Mouse (Mus musculus): ENCODE data around the gene 2900026A02Rik. TPM values are rescaled to one million over a fixed set of nuclear protein-coding genes. Genes with fewer than 3 reads are reported as not detected.
A peak's percentile ranks its signal among the peaks of the same experiment; 100 is the strongest.

2900026A02Rik gene
- 12.3 and 15.9 TPM in 2 replicates for total RNA-seq (2012; rRNA removed)

- Histone ChIP-seq H3K27ac (ENCODE audit: insufficient read depth, low read depth, low read length, poor library complexity, severe bottlenecking) (no peak within 1 kb of the TSS), H3K9ac (ENCODE audit: insufficient read depth, low read depth, low read length, poor library complexity, severe bottlenecking) (peak within 1 kb of the TSS; percentile 79), H3K4me1 (ENCODE audit: control insufficient read depth in 2 of 2, insufficient read depth in 2 of 2, low read length in 2 of 2, poor library complexity in 1 of 2) (peaks cover 0 to 13% of the 10 kb centered on the region in 2 experiments; a peak in 2 of 4 replicates), H3K9me3 (ENCODE audit: control insufficient read depth, insufficient read depth, low read depth, low read length) (no peaks in the 10 kb centered on the region), H3K4me3 (ENCODE audit: insufficient read depth in 1 of 2, low read depth in 1 of 2, low read length in 2 of 2, poor library complexity in 1 of 2, severe bottlenecking in 1 of 2) (peak within 1 kb of the TSS; percentile 63 to 91), H3K36me3 (ENCODE audit: control insufficient read depth, insufficient read depth, low read length, poor library complexity, severe bottlenecking) (no peaks in the 10 kb centered on the region)
- TF ChIP-seq CHD2 (IDR thresholded peaks at IDR 0.05; ENCODE audit: low read depth, low read length) (peak; percentile 32; the same call in 1 of the 2 replicates), ZC3H11A (IDR thresholded peaks at IDR 0.05; ENCODE audit: borderline replicate concordance, low read depth, low read length) (no peak)
- peak; percentile 62 for DNase-seq (ENCODE audit: low read depth, low spot score)
- in situ Hi-C loops (cut with MboI; ENCODE audit: low sequenced_read_pairs in 2 of 2, unreplicated experiment in 2 of 2), result no loop called here
Measured at GRCm38 (mm10) chr5:113221147-113221865, at the start of gene 2900026A02Rik. Gene 2900026A02Rik (minus strand): TSS chr5:113221236.

- peaks cover 6% of the 10 kb centered on the region; the same call in 1 of the 2 replicates for H3K36me3 ChIP-seq (ENCODE audit: control insufficient read depth, insufficient read depth, low read length, poor library complexity, severe bottlenecking)
- DNase-seq (ENCODE audit: low read depth, low spot score), result peak; percentile 69
- in situ Hi-C loops (cut with MboI; ENCODE audit: low sequenced_read_pairs in 2 of 2, unreplicated experiment in 2 of 2), result no loop called here
Measured at GRCm38 (mm10) chr5:113270043-113270442, 49.0 kb upstream of the 2900026A02Rik start.

GRCm38 (mm10) chr5:113268246-113268645, 47.2 kb upstream of the 2900026A02Rik start:
- Histone ChIP-seq H3K9ac (ENCODE audit: insufficient read depth, low read depth, low read length, poor library complexity, severe bottlenecking) (no peak overlapping the region), H3K27ac (ENCODE audit: insufficient read depth, low read depth, low read length, poor library complexity, severe bottlenecking) (no peak overlapping the region), H3K4me3 (ENCODE audit: insufficient read depth in 1 of 2, low read depth in 1 of 2, low read length in 2 of 2, poor library complexity in 1 of 2, severe bottlenecking in 1 of 2) (no peak overlapping the region), H3K36me3 (ENCODE audit: control insufficient read depth, insufficient read depth, low read length, poor library complexity, severe bottlenecking) (peaks cover 4% of the 10 kb centered on the region; the same call in 1 of the 2 replicates), H3K4me1 (ENCODE audit: control insufficient read depth in 2 of 2, insufficient read depth in 2 of 2, low read length in 2 of 2, poor library complexity in 1 of 2) (peaks cover 0 to 7% of the 10 kb centered on the region in 2 experiments; a peak in 1 of 4 replicates), H3K9me3 (ENCODE audit: control insufficient read depth, insufficient read depth, low read depth, low read length) (no peaks in the 10 kb centered on the region)
- no peak for DNase-seq (ENCODE audit: low read depth, low spot score)
- no peak for TF ChIP-seq ZC3H11A (IDR thresholded peaks at IDR 0.05; ENCODE audit: borderline replicate concordance, low read depth, low read length)
- no peak for TF ChIP-seq HCFC1 (IDR thresholded peaks at IDR 0.05; ENCODE audit: borderline replicate concordance, insufficient read depth, low read length)
- no peak for TF ChIP-seq ZNF384 (IDR thresholded peaks at IDR 0.05; ENCODE audit: low read depth, low read length)
- no peak for TF ChIP-seq MAFK (IDR thresholded peaks at IDR 0.05; ENCODE audit: insufficient read depth, low read depth, low read length)
- no peak for TF ChIP-seq CHD2 (IDR thresholded peaks at IDR 0.05; ENCODE audit: low read depth, low read length)
- in situ Hi-C loops (cut with MboI; ENCODE audit: low sequenced_read_pairs in 2 of 2, unreplicated experiment in 2 of 2), result no loop called here

More at GRCm38 (mm10) chr5:113270043-113270442, 49.0 kb upstream of the 2900026A02Rik start:
- H3K9me3 ChIP-seq (ENCODE audit: control insufficient read depth, insufficient read depth, low read depth, low read length), result no peaks in the 10 kb centered on the region
- TF ChIP-seq CHD2 (IDR thresholded peaks at IDR 0.05; ENCODE audit: low read depth, low read length) (no peak), MAFK (IDR thresholded peaks at IDR 0.05; ENCODE audit: insufficient read depth, low read depth, low read length) (no peak), HCFC1 (IDR thresholded peaks at IDR 0.05; ENCODE audit: borderline replicate concordance, insufficient read depth, low read length) (no peak), ZNF384 (IDR thresholded peaks at IDR 0.05; ENCODE audit: low read depth, low read length) (no peak), ZC3H11A (IDR thresholded peaks at IDR 0.05; ENCODE audit: borderline replicate concordance, low read depth, low read length) (no peak)
- H3K4me1 ChIP-seq (ENCODE audit: control insufficient read depth in 2 of 2, insufficient read depth in 2 of 2, low read length in 2 of 2, poor library complexity in 1 of 2), result peaks cover 0 to 9% of the 10 kb centered on the region in 2 experiments; a peak in 1 of 4 replicates
- H3K9ac ChIP-seq (ENCODE audit: insufficient read depth, low read depth, low read length, poor library complexity, severe bottlenecking), result no peak overlapping the region
- H3K27ac ChIP-seq (ENCODE audit: insufficient read depth, low read depth, low read length, poor library complexity, severe bottlenecking), result no peak overlapping the region
- no peak overlapping the region for H3K4me3 ChIP-seq (ENCODE audit: insufficient read depth in 1 of 2, low read depth in 1 of 2, low read length in 2 of 2, poor library complexity in 1 of 2, severe bottlenecking in 1 of 2)

GRCm38 (mm10) chr5:113265637-113266036, 44.6 kb upstream of the 2900026A02Rik start:
- Histone ChIP-seq H3K27ac (ENCODE audit: insufficient read depth, low read depth, low read length, poor library complexity, severe bottlenecking) (no peak overlapping the region), H3K4me3 (ENCODE audit: insufficient read depth in 1 of 2, low read depth in 1 of 2, low read length in 2 of 2, poor library complexity in 1 of 2, severe bottlenecking in 1 of 2) (no peak overlapping the region), H3K9ac (ENCODE audit: insufficient read depth, low read depth, low read length, poor library complexity, severe bottlenecking) (no peak overlapping the region), H3K4me1 (ENCODE audit: control insufficient read depth in 2 of 2, insufficient read depth in 2 of 2, low read length in 2 of 2, poor library complexity in 1 of 2) (peaks cover 2 to 11% of the 10 kb centered on the region in 2 experiments; a peak in 1 of 4 replicates), H3K9me3 (ENCODE audit: control insufficient read depth, insufficient read depth, low read depth, low read length) (no peaks in the 10 kb centered on the region), H3K36me3 (ENCODE audit: control insufficient read depth, insufficient read depth, low read length, poor library complexity, severe bottlenecking) (peaks cover 3% of the 10 kb centered on the region; the same call in 1 of the 2 replicates)
- peak; percentile 49 for DNase-seq (ENCODE audit: low read depth, low spot score)
- no peak for TF ChIP-seq ZNF384 (IDR thresholded peaks at IDR 0.05; ENCODE audit: low read depth, low read length)
- no peak for TF ChIP-seq CHD2 (IDR thresholded peaks at IDR 0.05; ENCODE audit: low read depth, low read length)
- TF ChIP-seq HCFC1 (IDR thresholded peaks at IDR 0.05; ENCODE audit: borderline replicate concordance, insufficient read depth, low read length), result no peak
- no peak for TF ChIP-seq ZC3H11A (IDR thresholded peaks at IDR 0.05; ENCODE audit: borderline replicate concordance, low read depth, low read length)
- no peak for TF ChIP-seq MAFK (IDR thresholded peaks at IDR 0.05; ENCODE audit: insufficient read depth, low read depth, low read length)
- in situ Hi-C loops (cut with MboI; ENCODE audit: low sequenced_read_pairs in 2 of 2, unreplicated experiment in 2 of 2), result no loop called here

Measured in ES-E14 (cell line).